Mouse (Mus musculus): Measurements from ENCODE around the gene Spz1.

- TF ChIP-seq EP300 (IDR thresholded peaks at IDR 0.05; ENCODE audit: low read depth): no peak
- no peak for TF ChIP-seq CTCF (IDR thresholded peaks at IDR 0.05; ENCODE audit: low read depth)
These were observed 15.3 kb upstream of the Spz1 start for GRCm38 (mm10) chr13:92591225-92591624.
